Mouse (Mus musculus) CH12.LX (cell line): Measurements from ENCODE around the gene Nav1. TPM values are rescaled to one million over a fixed set of nuclear protein-coding genes. Genes with fewer than 3 reads are reported as not detected.

ENCODE experiments used
- DNase-seq: peaks from one replicate; pipeline ENCODE4 v3.0.0-alpha.2; 2013; ENCODE audit errors: extremely low read depth
- H3K27ac ChIP-seq: 2 replicates; pipeline ENCODE4 v1.5.1; 2012; ENCODE audit warnings: low read depth, mild to moderate bottlenecking, control low read depth, moderate library complexity; ENCODE audit not compliant: insufficient read depth
- H3K27me3 ChIP-seq: replicated peaks from 2 replicates; pipeline ENCODE3; 2012; ENCODE audit warnings: inconsistent platforms
- H3K36me3 ChIP-seq, 2 experiments: replicated peaks in 1 of 2; 2 replicates each; pipeline versions ENCODE3 to v1.6.1; 2012; ENCODE audit warnings: inconsistent platforms in 1 of 2, low read length in 1 of 2, mild to moderate bottlenecking in 1 of 2, mixed read lengths in 1 of 2, moderate library complexity in 1 of 2; ENCODE audit not compliant: control insufficient read depth in 1 of 2, insufficient read depth in 1 of 2
- H3K4me1 ChIP-seq, 2 experiments: 2 replicates each; pipeline ENCODE4 v1.6.1; 2012; ENCODE audit warnings: inconsistent platforms in 1 of 2, moderate library complexity in 1 of 2; ENCODE audit not compliant: insufficient read depth in 2 of 2, control insufficient read depth in 1 of 2
- H3K4me2 ChIP-seq: 2 replicates; pipeline ENCODE4 v1.6.1; 2012; ENCODE audit warnings: low read depth, mild to moderate bottlenecking, control low read depth; ENCODE audit not compliant: poor library complexity, insufficient read depth, severe bottlenecking
- H3K4me3 ChIP-seq, 3 experiments: fragments of 150-350 bp in 1 of 3; sonication (generic) in 1 of 3; replicated peaks in 1 of 3; 2 replicates each; pipeline versions ENCODE3 to v1.5.1; 2011 to 2012; ENCODE audit warnings: low read depth in 2 of 3, low read length in 2 of 3, mild to moderate bottlenecking in 2 of 3, moderate library complexity in 2 of 3, control low read depth in 1 of 3, improper control_type of control experiment in 1 of 3, inconsistent platforms in 1 of 3, mixed read lengths in 1 of 3; ENCODE audit not compliant: poor library complexity in 1 of 3
- H3K79me2 ChIP-seq: replicated peaks from 2 replicates; pipeline ENCODE4 v1.6.1; 2012; ENCODE audit warnings: mild to moderate bottlenecking, moderate library complexity; ENCODE audit not compliant: control insufficient read depth, poor library complexity, insufficient read depth, severe bottlenecking; ENCODE audit errors: extremely low read depth
- H3K9ac ChIP-seq: 2 replicates; pipeline ENCODE4 v1.6.1; 2012; ENCODE audit warnings: low read depth, mild to moderate bottlenecking, control low read depth, moderate library complexity; ENCODE audit not compliant: insufficient read depth
- H3K9me3 ChIP-seq: replicated peaks from 2 replicates; pipeline ENCODE3; 2012; ENCODE audit warnings: low read length, inconsistent platforms, mixed read lengths
- BHLHE40 ChIP-seq: IDR thresholded peaks from 2 replicates; pipeline ENCODE4 v1.6.1; 2011; ENCODE audit warnings: mild to moderate bottlenecking, low read depth, low read length, improper control_type of control experiment
- CTCF ChIP-seq, 2 experiments: IDR thresholded peaks in 1 of 2; conservative IDR thresholded peaks in 1 of 2; 2 replicates each; pipeline ENCODE4 v1.5.1; 2011 to 2012; ENCODE audit warnings: low read depth in 2 of 2, low read length in 2 of 2, improper control_type of control experiment in 1 of 2, inconsistent platforms in 1 of 2, mild to moderate bottlenecking in 1 of 2, moderate library complexity in 1 of 2
- ELF1 ChIP-seq: IDR thresholded peaks from 2 replicates; pipeline ENCODE4 v1.6.1; 2014; ENCODE audit warnings: low read depth, mild to moderate bottlenecking, inconsistent platforms, low read length, improper control_type of control experiment
- ETS1 ChIP-seq: conservative IDR thresholded peaks from 2 replicates; pipeline ENCODE4 v1.6.1; 2012; ENCODE audit warnings: low read depth, mild to moderate bottlenecking, inconsistent platforms, low read length, improper control_type of control experiment, moderate library complexity
- GABPA ChIP-seq: IDR thresholded peaks from 2 replicates; pipeline ENCODE4 v1.6.1; 2012; ENCODE audit warnings: low read depth, low read length, improper control_type of control experiment, inconsistent platforms; ENCODE audit not compliant: insufficient replicate concordance
- IRF4 ChIP-seq: IDR thresholded peaks from 2 replicates; pipeline ENCODE4 v1.6.1; 2014; ENCODE audit warnings: low read depth, mild to moderate bottlenecking, inconsistent platforms, low read length, improper control_type of control experiment
- KAT2A ChIP-seq: IDR thresholded peaks from 2 replicates; pipeline ENCODE4 v1.6.1; 2012; ENCODE audit warnings: low read length, improper control_type of control experiment, inconsistent platforms; ENCODE audit not compliant: insufficient replicate concordance
- MAFK ChIP-seq: IDR thresholded peaks from 2 replicates; pipeline ENCODE4 v1.6.1; 2011; ENCODE audit warnings: low read length, improper control_type of control experiment; ENCODE audit not compliant: insufficient replicate concordance
- MAX ChIP-seq: IDR thresholded peaks from 2 replicates; pipeline ENCODE4 v1.6.1; 2011; ENCODE audit warnings: low read length, improper control_type of control experiment
- MEF2A ChIP-seq: IDR thresholded peaks from 2 replicates; pipeline ENCODE4 v1.6.1; 2014; ENCODE audit warnings: low read depth, mild to moderate bottlenecking, inconsistent platforms, low read length, improper control_type of control experiment, borderline replicate concordance
- MXI1 ChIP-seq: IDR thresholded peaks from 2 replicates; pipeline ENCODE4 v1.6.1; 2011; ENCODE audit warnings: mild to moderate bottlenecking, low read depth, low read length, improper control_type of control experiment
- NELFE ChIP-seq: IDR thresholded peaks from 2 replicates; pipeline ENCODE4 v1.6.1; 2011; ENCODE audit warnings: low read depth, low read length, improper control_type of control experiment
- PAX5 ChIP-seq: IDR thresholded peaks from 2 replicates; pipeline ENCODE4 v1.6.1; 2012; ENCODE audit warnings: low read length, inconsistent platforms, mixed read lengths
- POLR2A ChIP-seq: IDR thresholded peaks from 2 replicates; pipeline ENCODE4 v1.6.1; 2011; ENCODE audit warnings: low read depth, mild to moderate bottlenecking, improper control_type of control experiment, low read length
- RAD21 ChIP-seq: IDR thresholded peaks from 2 replicates; pipeline ENCODE4 v1.6.1; 2011; ENCODE audit warnings: low read depth, mild to moderate bottlenecking, low read length, improper control_type of control experiment, moderate library complexity
- RCOR1 ChIP-seq: conservative IDR thresholded peaks from 2 replicates; pipeline ENCODE4 v1.6.1; 2012; ENCODE audit warnings: low read depth, mild to moderate bottlenecking, inconsistent platforms, low read length, improper control_type of control experiment
- SIN3A ChIP-seq: IDR thresholded peaks from 2 replicates; pipeline ENCODE4 v1.6.1; 2012; ENCODE audit warnings: low read length, improper control_type of control experiment, inconsistent platforms
- SMC3 ChIP-seq: IDR thresholded peaks from 2 replicates; pipeline ENCODE4 v1.6.1; 2011; ENCODE audit warnings: low read depth, low read length, improper control_type of control experiment
- TBP ChIP-seq: conservative IDR thresholded peaks from 2 replicates; pipeline ENCODE4 v1.6.1; 2011; ENCODE audit warnings: low read depth, low read length, improper control_type of control experiment
- TCF12 ChIP-seq: IDR thresholded peaks from 2 replicates; pipeline ENCODE4 v1.6.1; 2014; ENCODE audit warnings: low read depth, mild to moderate bottlenecking, inconsistent platforms, low read length, improper control_type of control experiment
- USF1 ChIP-seq: IDR thresholded peaks from 2 replicates; pipeline ENCODE4 v1.6.1; 2014; ENCODE audit warnings: low read depth, mild to moderate bottlenecking, inconsistent platforms, low read length, improper control_type of control experiment
- USF2 ChIP-seq: conservative IDR thresholded peaks from 2 replicates; pipeline ENCODE4 v1.6.1; 2011; ENCODE audit warnings: low read depth, low read length, improper control_type of control experiment
- ZC3H11A ChIP-seq: IDR thresholded peaks from 2 replicates; pipeline ENCODE4 v1.6.1; 2012; ENCODE audit warnings: low read depth, mild to moderate bottlenecking, inconsistent platforms, low read length, improper control_type of control experiment
- ZKSCAN1 ChIP-seq: IDR thresholded peaks from 2 replicates; pipeline ENCODE4 v1.6.1; 2012; ENCODE audit warnings: low read depth, inconsistent platforms, low read length, improper control_type of control experiment, borderline replicate concordance
- ZMIZ1 ChIP-seq: IDR thresholded peaks from 2 replicates; pipeline ENCODE4 v1.6.1; 2012; ENCODE audit warnings: low read depth, mild to moderate bottlenecking, inconsistent platforms, low read length, improper control_type of control experiment
- ZNF384 ChIP-seq: IDR thresholded peaks from 2 replicates; pipeline ENCODE4 v1.6.1; 2012; ENCODE audit warnings: low read depth, low read length, improper control_type of control experiment, inconsistent platforms
- dilution Hi-C: fragments of 300-500 bp; cut with MboI; formaldehyde crosslinking; loops from 2 replicates; pipeline ENCODE4 v1.14.3; 2020; ENCODE audit warnings: low sequenced_read_pairs; ENCODE audit not compliant: extremely low pct_unique_long_range_greater_than_20kb, extremely low pct_ligation_motif_present
- in situ Hi-C: fragments of 300-500 bp; cut with MboI; formaldehyde crosslinking; loops from 3 replicates; pipeline ENCODE4 v1.14.3; 2019; ENCODE audit warnings: low sequenced_read_pairs, low pct_ligation_motif_present, low pct_unique_long_range_greater_than_20kb, mixed read lengths
- polyA plus RNA-seq: library from polyadenylated mRNA; unstranded; fragments of >175 nt; gene quantifications from 2 replicates; pipeline ENCODE4 v1.2.1, GENCODE M21; 2012; ENCODE audit warnings: low read depth; ENCODE audit not compliant: insufficient read length
- total RNA-seq, 2 experiments: library from RNA; depleted of rRNA; stranded (reverse); fragments of 300-350 nt in 1 of 2; fragments of >200 nt in 1 of 2; gene quantifications; 2 replicates each; pipeline ENCODE4 v1.2.3; 2012 to 2014

The Nav1 gene
- total and polyA plus RNA-seq, 3 experiments: 0.21 to 0.56 TPM; not detected in 1

- Histone ChIP-seq H3K4me3 (no peak overlapping the region), H3K27ac (no peak overlapping the region), H3K4me1 (no peaks in the 10 kb centered on the region), H3K27me3 (peaks cover 85% of the 10 kb centered on the region), H3K9me3 (no peaks in the 10 kb centered on the region), H3K9ac (no peak overlapping the region), H3K36me3 (no peaks in the 10 kb centered on the region), H3K79me2 (no peaks in the 10 kb centered on the region), H3K4me2 (no peak overlapping the region)
- TF ChIP-seq BHLHE40 (no peak), NELFE (no peak), GABPA (no peak), TBP (no peak), ZC3H11A (no peak), CTCF (conservative IDR thresholded peaks at IDR 0.05 in 1 of 2, IDR thresholded peaks at IDR 0.05 in 1 of 2; ENCODE audit: low read depth in 2 of 2, low read length in 2 of 2) (no peak), POLR2A (no peak)
- in situ Hi-C loops: no loop called here
- dilution Hi-C loops: no loop called here
- no peak for DNase-seq
These were observed 1.6 kb downstream of the Nav1 start for GRCm38 (mm10) chr1:135605530-135605929.

GRCm38 (mm10) chr1:135604361-135605052, 2.6 kb downstream of the Nav1 start:
- H3K79me2 ChIP-seq: no peaks in the 10 kb centered on the region
- dilution Hi-C loops (no loop called here), in situ Hi-C loops (no loop called here)
- H3K27ac ChIP-seq: no peak overlapping the region
- no peaks in the 10 kb centered on the region for H3K9me3 ChIP-seq
- no peak for DNase-seq
- H3K36me3 ChIP-seq: no peaks in the 10 kb centered on the region
- no peak overlapping the region for H3K9ac ChIP-seq
- H3K4me1 ChIP-seq: no peaks in the 10 kb centered on the region
- peaks cover 86% of the 10 kb centered on the region for H3K27me3 ChIP-seq
- H3K4me2 ChIP-seq: no peak overlapping the region
- no peak for TF ChIP-seq ZKSCAN1
- no peak for TF ChIP-seq RCOR1
- TF ChIP-seq IRF4: no peak
- H3K4me3 ChIP-seq: no peak overlapping the region

GRCm38 (mm10) chr1:135603121-135603870, 3.8 kb downstream of the Nav1 start:
- no peaks in the 10 kb centered on the region for H3K9me3 ChIP-seq
- no peaks in the 10 kb centered on the region for H3K36me3 ChIP-seq
- H3K4me3 ChIP-seq: no peak overlapping the region
- dilution Hi-C loops (no loop called here), in situ Hi-C loops (no loop called here)
- H3K9ac ChIP-seq: no peak overlapping the region
- DNase-seq: no peak
- no peaks in the 10 kb centered on the region for H3K79me2 ChIP-seq
- peaks cover 84% of the 10 kb centered on the region for H3K27me3 ChIP-seq
- peaks cover 4 to 8% of the 10 kb centered on the region in 2 experiments; a peak in 3 of 4 replicates for H3K4me1 ChIP-seq
- no peak overlapping the region for H3K27ac ChIP-seq
- H3K4me2 ChIP-seq: no peak overlapping the region
- TF ChIP-seq MXI1 (no peak), KAT2A (no peak), MAX (no peak), RAD21 (no peak), MAFK (no peak), TCF12 (no peak), PAX5 (no peak), ETS1 (no peak), USF1 (no peak), MEF2A (no peak), ELF1 (no peak), SIN3A (no peak), ZMIZ1 (no peak), CTCF (conservative IDR thresholded peaks at IDR 0.05 in 1 of 2, IDR thresholded peaks at IDR 0.05 in 1 of 2; ENCODE audit: low read depth in 2 of 2, low read length in 2 of 2) (no peak), ZNF384 (no peak), USF2 (no peak), SMC3 (no peak), NELFE (no peak)
